In the genomic region with DNA sequence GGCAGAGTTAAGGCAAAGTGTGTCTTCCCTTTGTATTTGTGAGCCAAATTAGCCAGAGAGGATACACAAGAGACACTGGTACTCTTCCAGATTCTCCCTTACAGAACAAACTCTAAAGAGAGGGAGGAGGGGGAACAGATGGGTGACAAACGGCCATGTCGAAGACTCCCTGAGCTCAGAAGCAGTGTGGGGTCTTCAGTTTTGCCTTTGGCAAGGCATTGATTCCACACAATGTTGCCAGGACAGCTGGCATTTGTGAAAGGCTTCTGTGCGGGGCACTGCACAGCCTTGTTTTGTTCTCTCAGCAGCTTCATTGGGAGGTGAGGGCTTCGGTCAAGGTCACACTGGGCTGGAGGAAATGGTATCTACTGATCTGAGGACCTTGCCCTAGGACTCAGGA, we compare ENCODE assay signal across 17 mouse cellular contexts.
"Had no signal": no experiment of that assay in that cellular context is flagged by ENCODE, and none has a peak within 500 bp of the region (broad histone marks: within the 10 kb centered on the region; RNA-seq: fewer than 3 reads in every experiment).

No protein-coding gene starts in this region.

- H3K4me2 ChIP-seq: liver, embryonic 13.5 days; lung, embryonic 15.5 days; midbrain, embryonic 11.5 days had no signal

- H3K9me3 ChIP-seq: liver, embryonic 13.5 days; lung, embryonic 15.5 days; megakaryocyte, embryonic 14.5 days had no signal

- ATAC-seq: intestine, postnatal 0 days; liver, postnatal 0 days; midbrain, embryonic 16.5 days had no signal

- H3K36me3 ChIP-seq: liver, embryonic 13.5 days; lung, embryonic 15.5 days had no signal

- H3K4me3 ChIP-seq: liver, embryonic 13.5 days; lung, embryonic 15.5 days; megakaryocyte, embryonic 14.5 days had no signal

- H3K4me1 ChIP-seq: megakaryocyte, embryonic 14.5 days had no signal

- H3K27ac ChIP-seq: kidney, postnatal 0 days; liver, embryonic 13.5 days; lung, embryonic 15.5 days; macrophage; stomach, postnatal 0 days had no signal

- H3K9ac ChIP-seq: liver, embryonic 13.5 days; liver, postnatal 0 days; lung, embryonic 15.5 days had no signal

- H3K27me3 ChIP-seq: liver, embryonic 13.5 days; lung, embryonic 15.5 days had no signal

- DNase-seq: kidney, adult 9 months; kidney, postnatal 36 days; layer of hippocampus, adult 9-11 months; layer of hippocampus, postnatal 36 days; liver, embryonic 13.5 days; liver, postnatal 0 days; lung, postnatal 14 days; thymus, adult 2 months; thymus, postnatal 25 days had no signal
